Mouse (Mus musculus): ENCODE data around the gene Dusp7. TPM values are rescaled to one million over a fixed set of nuclear protein-coding genes. Genes with fewer than 3 reads are reported as not detected.

Gene Dusp7
- polyA plus RNA-seq, 1 experiment, result 223 TPM

DNA sequence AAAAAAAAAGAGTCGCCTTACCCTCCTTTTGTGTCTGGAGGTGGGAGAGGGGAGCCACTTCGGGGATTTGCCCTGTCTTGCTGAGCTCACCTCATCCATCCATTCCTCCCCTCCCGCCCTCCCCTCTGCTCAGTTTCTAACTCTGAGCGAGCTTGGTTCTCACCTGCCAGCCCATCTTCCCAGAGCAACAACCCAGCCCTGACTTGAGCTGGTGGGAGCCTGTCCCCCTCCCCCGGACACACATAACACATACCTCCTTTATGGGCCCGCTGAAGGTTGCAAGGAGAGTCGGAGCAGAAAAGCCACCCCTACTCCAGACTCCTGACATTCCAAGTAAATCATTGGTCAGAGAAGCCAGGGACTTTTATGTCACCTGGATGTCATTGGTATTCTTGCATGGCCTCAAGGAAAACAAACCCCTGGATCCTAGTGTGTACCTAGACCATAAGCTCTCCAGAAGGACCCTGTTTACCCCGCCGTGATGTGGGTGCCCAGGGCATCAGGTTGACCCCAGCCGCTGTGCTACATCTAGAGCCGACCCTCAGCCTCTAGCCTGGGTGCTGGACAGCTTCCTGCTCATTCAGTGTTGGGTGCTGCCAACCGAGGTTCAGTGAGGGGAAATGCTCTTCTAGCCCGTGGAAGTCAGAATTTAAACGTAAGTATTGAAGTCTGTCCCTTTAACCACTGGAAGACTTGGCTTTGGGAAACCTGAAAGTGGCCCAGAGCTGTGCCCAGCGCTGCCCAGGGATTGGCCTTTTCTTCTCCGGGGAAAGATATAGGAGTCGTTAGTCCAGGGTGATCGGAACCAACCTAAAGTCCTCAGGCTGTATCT lies 52.8 kb downstream of the Dusp7 start:
- H3K4me3 ChIP-seq (replicated peaks; ENCODE audit: extremely low read depth, low read depth, low read length), result no peak overlapping the region
- peaks cover 9% of the 10 kb centered on the region for H3K4me1 ChIP-seq (ENCODE audit: control insufficient read depth, insufficient read depth, low read length)
- 30% methylated on average over 18 of the region's 18 CpGs for WGBS
- DNase-seq, result no peak
- TF ChIP-seq POLR2A (IDR thresholded peaks at IDR 0.05; ENCODE audit: borderline replicate concordance, extremely low read depth, low read depth, low read length) (no peak), CTCF (IDR thresholded peaks at IDR 0.05; ENCODE audit: insufficient read depth, low read length) (no peak)

DNA sequence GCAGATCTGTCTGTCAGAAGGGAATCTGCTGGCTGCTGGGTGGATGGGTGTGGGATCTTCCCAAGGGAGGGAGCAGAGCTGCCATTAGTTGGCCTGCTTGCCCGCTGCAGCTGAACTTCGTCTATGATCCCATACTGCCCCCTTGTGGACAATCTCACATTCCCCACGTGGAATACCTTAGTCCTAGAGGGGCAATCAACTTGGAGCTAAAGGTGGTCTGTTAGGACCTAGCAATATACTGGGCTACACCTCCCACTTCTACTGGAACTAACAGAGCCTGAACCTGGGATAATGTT lies 53.4 kb downstream of the Dusp7 start:
- DNase-seq, result peak; percentile 83
- Histone ChIP-seq H3K4me1 (ENCODE audit: control insufficient read depth, insufficient read depth, low read length) (peaks cover 9% of the 10 kb centered on the region), H3K4me3 (replicated peaks; ENCODE audit: extremely low read depth, low read depth, low read length) (no peak overlapping the region)
- 0% methylated on average over 3 of the region's 3 CpGs for WGBS
- TF ChIP-seq CTCF (IDR thresholded peaks at IDR 0.05; ENCODE audit: insufficient read depth, low read length), result peak; percentile 91
- TF ChIP-seq POLR2A (IDR thresholded peaks at IDR 0.05; ENCODE audit: borderline replicate concordance, extremely low read depth, low read depth, low read length), result no peak

Other genes with a start within 250 kb of the Dusp7 start
- 1.7 and 2.6 TPM in 2 replicates for gene Glyctk, start 210.5 kb upstream of the Dusp7 start, polyA plus RNA-seq (2012; rRNA removed)
- gene Wdr82, start 197.7 kb upstream of the Dusp7 start, polyA plus RNA-seq (2012; rRNA removed), result 47.3 and 49.1 TPM in 2 replicates
- gene Ppm1m, start 168.9 kb upstream of the Dusp7 start, polyA plus RNA-seq (2012; rRNA removed), result 60.7 and 67.3 TPM in 2 replicates
- gene Twf2, start 165.5 kb upstream of the Dusp7 start, polyA plus RNA-seq (2012; rRNA removed), result 60.9 and 69.0 TPM in 2 replicates
- 6.0 and 6.4 TPM in 2 replicates for gene Tlr9, start 146.0 kb upstream of the Dusp7 start, polyA plus RNA-seq (2012; rRNA removed)
- gene Alas1, start 120.0 kb upstream of the Dusp7 start, polyA plus RNA-seq (2012; rRNA removed), result 443 and 458 TPM in 2 replicates
- gene Poc1a, start 87.6 kb upstream of the Dusp7 start, polyA plus RNA-seq (2012; rRNA removed), result 5.7 and 7.9 TPM in 2 replicates
- gene Rpl29, start 60.8 kb downstream of the Dusp7 start, polyA plus RNA-seq (2012; rRNA removed), result 288 and 319 TPM in 2 replicates
- gene Acy1, start 69.7 kb downstream of the Dusp7 start, polyA plus RNA-seq (2012; rRNA removed), result 6.5 and 10.0 TPM in 2 replicates
- gene Abhd14b, start 78.8 kb downstream of the Dusp7 start, polyA plus RNA-seq (2012; rRNA removed), result 80.0 and 80.9 TPM in 2 replicates
- gene Abhd14a, start 79.0 kb downstream of the Dusp7 start, polyA plus RNA-seq (2012; rRNA removed), result 27.2 and 34.4 TPM in 2 replicates
- gene Pcbp4, start 84.7 kb downstream of the Dusp7 start, polyA plus RNA-seq (2012; rRNA removed), result 68.5 and 70.7 TPM in 2 replicates
- gene Gpr62, start 97.3 kb downstream of the Dusp7 start, polyA plus RNA-seq (2012; rRNA removed), result 0.19 and 0.50 TPM in 2 replicates
- 27.4 and 29.2 TPM in 2 replicates for gene Rrp9, start 107.3 kb downstream of the Dusp7 start, polyA plus RNA-seq (2012; rRNA removed)
- 65.2 and 74.3 TPM in 2 replicates for gene Parp3, start 108.3 kb downstream of the Dusp7 start, polyA plus RNA-seq (2012; rRNA removed)
- 0.30 TPM in 1 of 2 replicates, not detected in the other for gene Iqcf1, start 131.3 kb downstream of the Dusp7 start, polyA plus RNA-seq (2012; rRNA removed)
- gene Iqcf5, start 145.9 kb downstream of the Dusp7 start, polyA plus RNA-seq (2012; rRNA removed), result 0.27 TPM in 1 of 2 replicates, not detected in the other
- gene Iqcf3, start 193.0 kb downstream of the Dusp7 start, polyA plus RNA-seq (2012; rRNA removed), result not detected in 2 replicates
- not detected in 2 replicates for gene Iqcf4, start 202.4 kb downstream of the Dusp7 start, polyA plus RNA-seq (2012; rRNA removed)